Mouse (Mus musculus) CD4-positive, CD25-positive, alpha-beta regulatory T cell, adult 2 months (primary cell): ENCODE data around the gene Taar3.

Experiments
- DNase-seq: peaks from one replicate; pipeline ENCODE4 v3.0.0-alpha.2; 2012; ENCODE audit warnings: low read depth, low spot score

The Taar3 gene

DNA sequence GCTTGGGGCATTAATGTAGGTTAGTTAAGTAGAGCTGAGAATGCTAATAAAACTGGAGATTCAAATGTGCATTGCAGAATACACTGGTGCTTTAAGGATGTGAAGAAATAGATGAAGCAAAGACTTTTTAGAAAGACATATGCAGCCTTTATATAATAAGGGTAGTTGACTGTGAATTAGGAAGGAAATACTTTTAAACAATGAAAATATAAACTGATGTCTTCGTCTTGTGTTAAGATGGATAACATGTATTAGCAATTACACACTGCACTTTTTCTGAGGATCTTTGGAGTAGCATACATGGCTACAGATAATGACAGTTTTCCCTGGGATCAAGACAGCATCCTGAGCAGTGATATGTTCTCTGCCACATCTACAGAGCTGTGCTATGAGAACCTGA lies 50.3 kb downstream of the Taar3 start, which contains the start of gene Taar7b:
Gene Taar7b (plus strand): TSS at position 301 of the 400 bp plus-strand sequence.
- DNase-seq = no peak
